Mouse (Mus musculus) small intestine, adult 2 months (tissue): ENCODE data around the gene Slc29a3.

ENCODE experiments used
- CTCF ChIP-seq: fragments of 200-500 bp; IDR thresholded peaks from 2 replicates; pipeline ENCODE4 v1.5.1; 2012; ENCODE audit warnings: low read depth, mild to moderate bottlenecking, control low read depth, inconsistent platforms, low read length, moderate library complexity, mixed read lengths; ENCODE audit not compliant: insufficient replicate concordance, insufficient read length; ENCODE audit errors: extremely low read depth
- POLR2A ChIP-seq: fragments of 200-500 bp; IDR thresholded peaks from 2 replicates; pipeline ENCODE4 v1.6.1; 2012; ENCODE audit warnings: low read depth, mild to moderate bottlenecking, control low read depth, inconsistent platforms, low read length, moderate library complexity

- TF ChIP-seq CTCF (no peak), POLR2A (no peak)
These were observed 14.5 kb downstream of the Slc29a3 start for GRCm38 (mm10) chr10:60737886-60738640.
